ENCODE assay signal across 29 mouse cellular contexts in the genomic region with DNA sequence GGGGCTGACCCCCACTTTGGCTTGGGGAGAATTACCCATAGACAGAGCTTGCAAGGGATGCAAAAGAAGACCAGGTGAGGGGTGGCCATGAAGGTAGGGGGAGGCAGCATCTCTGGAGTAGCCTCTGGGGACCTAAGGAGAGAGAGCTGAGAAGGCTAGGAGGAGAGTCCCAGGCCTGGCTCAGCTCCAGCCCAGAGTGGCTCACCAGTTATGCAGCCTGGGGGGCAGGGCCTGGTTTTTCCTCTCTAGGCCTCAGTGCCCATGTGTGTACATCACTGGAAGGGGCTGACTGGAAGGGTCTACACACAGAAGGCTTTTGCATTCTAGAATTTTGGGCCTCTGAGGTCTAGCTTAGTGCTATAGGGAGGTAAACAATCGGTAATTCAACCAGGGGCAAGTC. TPM values are rescaled to one million over a fixed set of nuclear protein-coding genes. Genes with fewer than 3 reads are reported as not detected.
DNase-seq lines count a peak whose midpoint lies in the region; ATAC-seq lines count a peak whose summit lies in the region.
"Had no signal": no experiment of that assay in that cellular context is flagged by ENCODE, and none has a peak within 500 bp of the region (broad histone marks: within the 10 kb centered on the region; RNA-seq: fewer than 3 reads in every experiment).

No protein-coding gene starts in this region.

- H3K27me3 ChIP-seq in heart, embryonic 10.5 days (ENCODE audit: insufficient read depth, poor library complexity, severe bottlenecking): peaks cover 22% of the 10 kb centered on the region
- peaks cover 35% of the 10 kb centered on the region for H3K27me3 ChIP-seq in limb, embryonic 12.5 days
- H3K27me3 ChIP-seq in limb, embryonic 10.5 days (ENCODE audit: low read depth, poor library complexity, severe bottlenecking): peaks cover 69% of the 10 kb centered on the region
- H3K27me3 ChIP-seq in limb, embryonic 13.5 days: peaks cover 11% of the 10 kb centered on the region; the same call in 1 of the 2 replicates
- H3K27me3 ChIP-seq: forebrain, embryonic 15.5 days; heart, embryonic 12.5 days had no signal

- DNase-seq in heart, embryonic 10.5 days (ENCODE audit: low spot score): no peak
- DNase-seq in heart, adult 18-20 months: no peak
- no peak for DNase-seq in limb, embryonic 10.5 days (ENCODE audit: low spot score)
- DNase-seq in T-cell, adult 2 months (ENCODE audit: low spot score): no peak
- DNase-seq: adrenal gland, adult 8-10 months; adrenal gland, postnatal 25 days; B cell, adult 2 months; cerebellum, adult 11-12 months; cerebellum, adult 8-10 months; cerebellum, postnatal 10 days; cerebellum, postnatal 36 days; embryo, embryonic 11 days; gastrocnemius, postnatal 25 days; heart, adult 2 months; heart, postnatal 14 days; heart, postnatal 4 days had no signal

- no peaks in the 10 kb centered on the region for H3K9me3 ChIP-seq in heart, embryonic 10.5 days
- H3K9me3 ChIP-seq in limb, embryonic 12.5 days: no peaks in the 10 kb centered on the region
- no peaks in the 10 kb centered on the region for H3K9me3 ChIP-seq in limb, embryonic 10.5 days (replicated peaks)
- H3K9me3 ChIP-seq in limb, embryonic 13.5 days: no peaks in the 10 kb centered on the region
- H3K9me3 ChIP-seq: embryonic facial prominence, embryonic 10.5 days; embryonic facial prominence, embryonic 13.5 days; forebrain, embryonic 12.5 days; forebrain, embryonic 15.5 days; heart, embryonic 12.5 days; hindbrain, embryonic 12.5 days had no signal

- H3K4me2 ChIP-seq in limb, embryonic 12.5 days: no peak overlapping the region
- 0 out of 2 replicates have a peak overlapping the region, but pooled peaks have one; percentile 9 for H3K4me2 ChIP-seq in limb, embryonic 13.5 days (replicated peaks)
- H3K4me2 ChIP-seq: embryonic facial prominence, embryonic 13.5 days; forebrain, embryonic 12.5 days; forebrain, embryonic 15.5 days; heart, embryonic 12.5 days; hindbrain, embryonic 12.5 days had no signal

- H3K4me1 ChIP-seq in heart, embryonic 10.5 days: peaks cover 68% of the 10 kb centered on the region
- H3K4me1 ChIP-seq in limb, embryonic 12.5 days (replicated peaks): peaks cover 52% of the 10 kb centered on the region
- H3K4me1 ChIP-seq in limb, embryonic 10.5 days: peaks cover 57% of the 10 kb centered on the region
- peaks cover 55% of the 10 kb centered on the region for H3K4me1 ChIP-seq in limb, embryonic 13.5 days

- H3K9ac ChIP-seq in limb, embryonic 12.5 days (replicated peaks): no peak overlapping the region
- peak overlapping the region; percentile 48; the same call in 1 of the 2 replicates for H3K9ac ChIP-seq in limb, embryonic 13.5 days
- H3K9ac ChIP-seq: embryonic facial prominence, embryonic 13.5 days; forebrain, embryonic 12.5 days; forebrain, embryonic 15.5 days; heart, embryonic 12.5 days; hindbrain, embryonic 12.5 days had no signal

- WGBS in heart, embryonic 10.5 days: 87% methylated on average over 1 of the region's 1 CpGs
- WGBS in limb, embryonic 12.5 days: 78% methylated on average over 1 of the region's 1 CpGs
- WGBS in limb, embryonic 10.5 days: 88% methylated on average over 1 of the region's 1 CpGs
- WGBS in limb, embryonic 13.5 days: 76% methylated on average over 1 of the region's 1 CpGs

- no peak overlapping the region for H3K4me3 ChIP-seq in heart, embryonic 10.5 days
- no peak overlapping the region for H3K4me3 ChIP-seq in limb, embryonic 12.5 days (replicated peaks)
- H3K4me3 ChIP-seq in limb, embryonic 10.5 days: no peak overlapping the region
- H3K4me3 ChIP-seq in limb, embryonic 13.5 days: no peak overlapping the region
- H3K4me3 ChIP-seq: embryonic facial prominence, embryonic 10.5 days; embryonic facial prominence, embryonic 13.5 days; erythroblast, embryonic 14.5 days; forebrain, embryonic 12.5 days; forebrain, embryonic 15.5 days; heart, adult 2 months; heart, embryonic 12.5 days; hindbrain, embryonic 12.5 days had no signal

- ATAC-seq in limb, embryonic 12.5 days (ENCODE audit: insufficient number of reproducible peaks, insufficient read depth, low FRiP score, low TSS enrichment, low read depth): no peak
- ATAC-seq in limb, embryonic 13.5 days (ENCODE audit: low FRiP score, low read depth): no peak
- ATAC-seq: activated CD4-positive, CD25-positive, alpha-beta regulatory T cell, adult 4 months; forebrain, embryonic 15.5 days; hindbrain, embryonic 16.5 days; intestine, embryonic 16.5 days had no signal

- H3K36me3 ChIP-seq in heart, embryonic 10.5 days: no peaks in the 10 kb centered on the region
- H3K36me3 ChIP-seq in limb, embryonic 12.5 days: no peaks in the 10 kb centered on the region
- no peaks in the 10 kb centered on the region for H3K36me3 ChIP-seq in limb, embryonic 10.5 days
- H3K36me3 ChIP-seq in limb, embryonic 13.5 days: no peaks in the 10 kb centered on the region
- H3K36me3 ChIP-seq: embryonic facial prominence, embryonic 10.5 days; embryonic facial prominence, embryonic 13.5 days; forebrain, embryonic 12.5 days; forebrain, embryonic 15.5 days; G1E; heart, embryonic 12.5 days; hindbrain, embryonic 12.5 days had no signal

- peak overlapping the region; percentile 24 for H3K27ac ChIP-seq in heart, embryonic 10.5 days
- peak overlapping the region; percentile 66; the same call in 1 of the 2 replicates for H3K27ac ChIP-seq in limb, embryonic 12.5 days
- H3K27ac ChIP-seq in limb, embryonic 10.5 days: no peak overlapping the region
- peak overlapping the region; percentile 48; the same call in 1 of the 2 replicates for H3K27ac ChIP-seq in limb, embryonic 13.5 days
- H3K27ac ChIP-seq: embryonic facial prominence, embryonic 10.5 days; embryonic facial prominence, embryonic 13.5 days; forebrain, embryonic 12.5 days; forebrain, embryonic 15.5 days; heart, adult 2 months; hindbrain, embryonic 12.5 days had no signal

RNA-seq across cellular contexts. Expression of a gene that starts 14.4 kb away (rescaled TPM):
- 29.0 and 29.4 TPM in 2 replicates for polyA plus RNA-seq in heart, embryonic 10.5 days (2016; fragmentation: Nextera tagmentation; extraction: Ambion mirVana)
- 1 to 10 TPM; 5.2 to 5.8 TPM for total RNA-seq in heart, adult 18-20 months (2021)
- polyA plus RNA-seq in limb, embryonic 12.5 days (2016; fragmentation: Nextera tagmentation; extraction: Ambion mirVana): 44.4 and 67.0 TPM in 2 replicates
- polyA plus RNA-seq in limb, embryonic 10.5 days (2016; fragmentation: Nextera tagmentation; extraction: Ambion mirVana): 10.3 and 19.3 TPM in 2 replicates
- polyA plus RNA-seq in limb, embryonic 13.5 days (2015; fragmentation: Nextera tagmentation; extraction: Ambion mirVana): 37.2 and 38.3 TPM in 2 replicates
- total RNA-seq: G1E had no signal
- polyA plus RNA-seq: activated CD4-positive, CD25-positive, alpha-beta regulatory T cell, adult 4 months; erythroblast, embryonic 14.5 days; G1E had no signal
